Mouse (Mus musculus) heart, embryonic 11.5 days (tissue): ENCODE data around the gene Dut. TPM values are rescaled to one million over a fixed set of nuclear protein-coding genes. Genes with fewer than 3 reads are reported as not detected.
A peak's percentile ranks its signal among the peaks of the same experiment; 100 is the strongest.

Experiments used
- ATAC-seq: fragments of 200-750 bp; cut with Nextera tagmentation; replicated peaks from 2 replicates; pipeline ENCODE4 v1.8.0; 2017; ENCODE audit warnings: moderate library complexity; ENCODE audit not compliant: insufficient number of reproducible peaks, low FRiP score, low TSS enrichment
- H3K27ac ChIP-seq: fragments of 300-500 bp; sonication (generic); 2 replicates; pipeline ENCODE4 v1.5.1; 2014; ENCODE audit warnings: mild to moderate bottlenecking, low read depth, low read length
- H3K27me3 ChIP-seq: fragments of 300-500 bp; sonication (generic); 2 replicates; pipeline ENCODE4 v1.6.1; 2014; ENCODE audit warnings: mild to moderate bottlenecking, low read length, mixed read lengths; ENCODE audit not compliant: control insufficient read depth, insufficient read depth
- H3K36me3 ChIP-seq: fragments of 300-500 bp; sonication (generic); 2 replicates; pipeline ENCODE4 v1.6.1; 2014; ENCODE audit warnings: mild to moderate bottlenecking, low read length, moderate library complexity, mixed read lengths; ENCODE audit not compliant: control insufficient read depth, insufficient read depth
- H3K4me1 ChIP-seq: fragments of 300-500 bp; sonication (generic); 2 replicates; pipeline ENCODE4 v1.6.1; 2014; ENCODE audit warnings: low read length; ENCODE audit not compliant: control insufficient read depth, insufficient read depth
- H3K4me2 ChIP-seq: fragments of 300-500 bp; sonication (generic); 2 replicates; pipeline ENCODE4 v1.6.1; 2014; ENCODE audit warnings: mild to moderate bottlenecking, moderate library complexity
- H3K4me3 ChIP-seq: fragments of 300-500 bp; sonication (generic); 2 replicates; pipeline ENCODE4 v1.5.1; 2014; ENCODE audit warnings: low read depth, low read length
- H3K9ac ChIP-seq: fragments of 300-500 bp; sonication (generic); 2 replicates; pipeline ENCODE4 v1.6.1; 2014; ENCODE audit warnings: mild to moderate bottlenecking, low read depth, low read length, moderate library complexity
- H3K9me3 ChIP-seq: fragments of 300-500 bp; sonication (generic); replicated peaks from 2 replicates; pipeline ENCODE4 v1.6.1; 2016; ENCODE audit warnings: low read length; ENCODE audit not compliant: control insufficient read depth
- WGBS: fragments of 180-500 bp; shearing (Covaris S2); extraction: QIAGEN DNeasy Blood & Tissue Kit; methylation state at CpG from one replicate; pipeline ENCODE4 v1.1.7; 2014; ENCODE audit not compliant: insufficient replicate concordance; 5-methylcytosine and 5-hydroxymethylcytosine counted together
- polyA plus RNA-seq: library from polyadenylated mRNA; unstranded; fragments of >200 nt; fragmentation: Nextera tagmentation; extraction: Ambion mirVana; gene quantifications from 2 replicates; pipeline ENCODE4 v1.2.1, GENCODE M21; 2014

Gene Dut
- polyA plus RNA-seq, 1 experiment from 2014 or later, result 156 TPM

DNA sequence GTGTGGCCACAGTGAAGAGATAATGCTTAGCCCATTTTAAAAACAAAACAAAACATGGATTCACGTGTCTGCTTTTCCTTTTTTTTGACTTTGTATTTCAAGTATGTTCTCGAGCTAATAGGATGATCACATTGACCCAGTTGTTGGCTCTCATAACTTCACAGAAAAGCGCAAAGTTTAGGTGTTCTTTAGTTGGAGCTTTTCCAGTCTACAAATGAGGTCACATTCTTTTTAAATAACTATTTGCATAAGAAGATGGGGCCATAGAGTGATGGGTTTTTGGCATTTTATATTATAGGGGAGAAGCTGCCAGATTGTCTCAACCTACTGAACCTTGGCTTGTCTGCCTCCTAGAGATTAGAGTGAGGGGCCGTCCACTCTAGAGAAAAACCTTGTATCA is 2.3 kb downstream of the Dut start:
- H3K36me3 ChIP-seq, result peaks cover 27% of the 10 kb centered on the region
- H3K9ac ChIP-seq, result no peak overlapping the region; the same call in 1 of the 2 replicates
- H3K27ac ChIP-seq, result no peak overlapping the region
- peaks cover 12% of the 10 kb centered on the region for H3K4me1 ChIP-seq
- ATAC-seq, result no peak
- no peaks in the 10 kb centered on the region for H3K9me3 ChIP-seq
- H3K4me2 ChIP-seq, result peak overlapping the region; percentile 69
- H3K27me3 ChIP-seq, result no peaks in the 10 kb centered on the region
- H3K4me3 ChIP-seq, result peak overlapping the region; percentile 60
- 71% methylated on average over 4 of the region's 4 CpGs for WGBS

DNA sequence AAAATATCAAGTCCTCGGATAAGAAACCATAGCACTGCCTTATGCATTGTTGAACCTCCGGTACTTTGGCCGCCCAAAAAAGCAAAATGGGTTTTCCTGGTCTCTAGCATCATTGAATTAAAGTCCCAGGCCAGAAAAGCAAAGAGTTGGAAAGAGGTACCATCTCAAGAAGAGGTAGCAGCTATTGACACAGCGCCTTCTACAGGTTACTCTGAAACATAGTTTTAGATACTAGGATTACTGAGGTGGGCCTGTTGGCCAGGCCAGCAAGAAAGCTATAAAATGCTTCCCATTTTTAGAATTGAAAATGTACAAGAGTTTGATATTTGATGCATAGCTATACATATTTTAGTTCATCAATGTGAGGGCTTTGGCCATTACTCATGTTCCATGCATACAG is 2.9 kb downstream of the Dut start:
- no peak for ATAC-seq
- H3K36me3 ChIP-seq, result peaks cover 28% of the 10 kb centered on the region
- H3K4me1 ChIP-seq, result peaks cover 12% of the 10 kb centered on the region
- H3K4me3 ChIP-seq, result no peak overlapping the region
- no peak overlapping the region for H3K9ac ChIP-seq
- H3K9me3 ChIP-seq, result no peaks in the 10 kb centered on the region
- peak overlapping the region; percentile 69 for H3K4me2 ChIP-seq
- no peak overlapping the region for H3K27ac ChIP-seq
- no peaks in the 10 kb centered on the region for H3K27me3 ChIP-seq
- WGBS, result 91% methylated on average over 4 of the region's 4 CpGs

DNA sequence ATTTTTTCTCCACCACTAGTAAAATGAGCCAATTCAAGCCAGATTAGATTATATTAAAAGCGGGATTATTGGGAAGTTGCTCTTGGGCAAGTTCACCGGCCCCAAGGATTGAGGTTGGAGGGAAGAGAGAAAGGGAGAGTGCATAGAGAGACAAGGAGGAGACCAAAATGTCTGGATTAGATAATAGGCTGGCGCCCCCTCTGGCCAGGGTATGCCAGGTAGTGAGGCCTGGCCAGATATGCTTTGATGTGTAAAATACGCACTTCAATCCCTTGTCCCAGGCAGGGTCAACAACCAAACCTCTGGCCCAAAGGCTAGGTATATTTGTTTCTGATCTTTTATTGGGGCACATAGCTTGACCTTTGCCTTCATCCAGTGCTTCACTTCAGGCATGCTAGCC is 4.8 kb downstream of the Dut start:
- Histone ChIP-seq H3K27me3 (no peaks in the 10 kb centered on the region), H3K9me3 (no peaks in the 10 kb centered on the region), H3K27ac (no peak overlapping the region), H3K4me3 (no peak overlapping the region), H3K4me2 (no peak overlapping the region), H3K4me1 (peaks cover 8% of the 10 kb centered on the region), H3K9ac (no peak overlapping the region), H3K36me3 (peaks cover 28% of the 10 kb centered on the region)
- no peak for ATAC-seq
- 80% methylated on average over 4 of the region's 4 CpGs for WGBS

GRCm38 (mm10) chr2:125252275-125252674 is 5.3 kb downstream of the Dut start:
- Histone ChIP-seq H3K4me2 (no peak overlapping the region), H3K9me3 (no peaks in the 10 kb centered on the region), H3K36me3 (peaks cover 33% of the 10 kb centered on the region), H3K9ac (no peak overlapping the region), H3K4me3 (no peak overlapping the region), H3K4me1 (peaks cover 8% of the 10 kb centered on the region), H3K27ac (no peak overlapping the region), H3K27me3 (no peaks in the 10 kb centered on the region)
- no peak for ATAC-seq
- 61% methylated on average over 2 of the region's 2 CpGs for WGBS

DNA sequence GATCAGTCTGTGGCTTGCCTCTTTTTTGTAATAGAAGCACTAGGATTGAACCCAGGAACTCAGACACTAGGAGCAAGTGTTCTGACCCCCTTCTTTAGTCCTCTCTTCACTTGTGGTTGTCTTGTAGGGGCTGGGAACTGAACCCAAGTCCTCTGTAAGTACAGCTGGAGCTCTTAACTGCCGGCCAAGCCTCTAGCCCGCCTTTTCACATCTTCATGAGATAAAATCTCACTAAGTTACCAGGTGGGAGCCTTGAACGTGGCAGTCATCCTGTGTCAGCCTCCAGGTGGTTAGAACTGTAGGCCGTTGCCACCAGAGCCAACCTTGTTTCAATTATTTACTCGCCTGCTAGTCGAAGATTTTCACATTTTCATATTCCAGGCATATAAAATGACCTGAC is 6.7 kb downstream of the Dut start:
- Histone ChIP-seq H3K4me2 (no peak overlapping the region), H3K36me3 (peaks cover 42% of the 10 kb centered on the region), H3K9ac (no peak overlapping the region), H3K4me1 (peaks cover 6% of the 10 kb centered on the region), H3K27me3 (no peaks in the 10 kb centered on the region), H3K4me3 (no peak overlapping the region), H3K27ac (no peak overlapping the region), H3K9me3 (no peaks in the 10 kb centered on the region)
- WGBS, result 93% methylated on average over 6 of the region's 6 CpGs
- ATAC-seq, result no peak

GRCm38 (mm10) chr2:125254630-125255029 is 7.6 kb downstream of the Dut start:
- 78% methylated on average over 3 of the region's 3 CpGs for WGBS
- Histone ChIP-seq H3K4me3 (no peak overlapping the region), H3K27me3 (no peaks in the 10 kb centered on the region), H3K36me3 (peaks cover 46% of the 10 kb centered on the region), H3K9ac (no peak overlapping the region), H3K9me3 (no peaks in the 10 kb centered on the region), H3K4me1 (no peaks in the 10 kb centered on the region), H3K27ac (no peak overlapping the region), H3K4me2 (no peak overlapping the region)
- ATAC-seq, result no peak

DNA sequence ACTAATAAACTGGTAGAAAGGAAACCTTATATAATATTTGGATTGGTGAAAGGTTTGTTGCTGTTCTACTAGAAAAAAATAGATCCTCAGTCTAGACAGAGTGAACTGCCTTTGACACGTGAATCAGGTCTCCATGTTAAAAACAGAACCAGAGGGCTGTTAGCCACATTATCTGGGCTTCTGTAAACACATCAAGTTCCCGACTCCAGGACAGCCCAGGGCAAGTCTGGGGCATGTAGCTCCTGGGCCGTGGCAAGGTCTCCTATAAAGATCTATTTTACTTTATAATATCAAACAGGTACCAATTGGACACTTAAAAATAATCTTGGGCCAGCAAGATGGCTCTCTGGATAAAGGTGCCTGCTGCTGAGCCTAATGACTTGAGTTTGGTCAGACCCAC is 8.9 kb downstream of the Dut start:
- Histone ChIP-seq H3K27ac (no peak overlapping the region), H3K4me2 (no peak overlapping the region), H3K36me3 (peaks cover 39% of the 10 kb centered on the region), H3K4me1 (no peaks in the 10 kb centered on the region), H3K9ac (no peak overlapping the region), H3K4me3 (no peak overlapping the region), H3K9me3 (no peaks in the 10 kb centered on the region), H3K27me3 (no peaks in the 10 kb centered on the region)
- no peak for ATAC-seq
- WGBS, result 58% methylated on average over 3 of the region's 3 CpGs

- no peak overlapping the region for H3K9ac ChIP-seq
- no peaks in the 10 kb centered on the region for H3K9me3 ChIP-seq
- H3K4me3 ChIP-seq, result no peak overlapping the region
- 83% methylated on average over 14 of the region's 14 CpGs for WGBS
- H3K4me2 ChIP-seq, result no peak overlapping the region
- H3K27ac ChIP-seq, result no peak overlapping the region
- H3K27me3 ChIP-seq, result no peaks in the 10 kb centered on the region
- H3K36me3 ChIP-seq, result peaks cover 18% of the 10 kb centered on the region
- H3K4me1 ChIP-seq, result 0 out of 2 replicates have a peak, but pooled peaks cover 3% of the 10 kb centered on the region
- ATAC-seq, result no peak
Observed at GRCm38 (mm10) chr2:125259230-125260120, 12.5 kb downstream of the Dut start.

GRCm38 (mm10) chr2:125260326-125260725 is 13.3 kb downstream of the Dut start:
- H3K4me3 ChIP-seq, result no peak overlapping the region
- H3K4me1 ChIP-seq, result 0 out of 2 replicates have a peak, but pooled peaks cover 3% of the 10 kb centered on the region
- WGBS, result 76% methylated on average over 2 of the region's 2 CpGs
- H3K9ac ChIP-seq, result no peak overlapping the region
- H3K27me3 ChIP-seq, result no peaks in the 10 kb centered on the region
- H3K27ac ChIP-seq, result no peak overlapping the region
- ATAC-seq, result no peak
- no peak overlapping the region for H3K4me2 ChIP-seq
- H3K36me3 ChIP-seq, result peaks cover 18% of the 10 kb centered on the region
- no peaks in the 10 kb centered on the region for H3K9me3 ChIP-seq
